Mouse (Mus musculus): Measurements from ENCODE around the gene Cyp27b1. TPM values are rescaled to one million over a fixed set of nuclear protein-coding genes. Genes with fewer than 3 reads are reported as not detected.

Cyp27b1 gene
- polyA plus RNA-seq, 1 experiment from 2014 or later: 0.09 TPM

DNA sequence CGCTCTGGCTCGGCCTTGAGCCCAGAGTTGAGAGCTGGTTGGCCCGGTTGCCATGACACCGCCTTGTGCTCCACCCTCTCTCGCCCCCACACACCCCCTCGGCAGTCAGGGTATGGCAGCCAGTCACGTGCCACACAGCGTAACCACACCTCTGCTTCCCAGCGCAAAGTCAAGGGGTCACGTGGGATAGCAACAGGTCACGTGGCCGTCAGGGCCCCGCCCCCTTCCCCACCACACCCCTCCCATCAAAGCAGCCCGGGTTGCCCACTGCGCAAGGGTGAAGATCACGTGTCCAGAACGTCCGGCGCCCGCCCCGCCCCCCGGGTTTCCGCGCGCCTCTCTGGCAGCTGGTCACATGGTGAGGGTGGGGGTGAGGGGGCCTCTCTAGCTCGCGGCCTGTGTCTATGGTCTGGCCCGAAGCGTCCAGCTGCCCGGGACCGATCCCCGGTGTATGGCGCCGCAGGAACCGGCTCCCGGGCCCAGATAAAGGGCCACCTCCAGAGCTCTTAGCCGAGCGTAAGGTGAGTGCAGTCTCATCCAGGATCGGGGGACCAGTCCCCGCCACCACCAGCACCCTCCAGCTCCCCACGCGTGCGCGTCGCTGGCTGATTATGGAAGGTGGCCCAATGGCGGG lies 15.3 kb downstream of the Cyp27b1 start, which contains the start of gene Cdk4:
Cdk4 (plus strand) TSS at position 296 of the 634 bp plus-strand sequence.
- H3K27me3 ChIP-seq (ENCODE audit: control insufficient read depth, insufficient read depth, low read length): peaks cover 6% of the 10 kb centered on the region; the same call in 1 of the 2 replicates
- peak within 1 kb of the TSS; percentile 76 for H3K4me2 ChIP-seq (ENCODE audit: low read depth)
- DNase-seq (ENCODE audit: low spot score) (peak; percentile 99), ATAC-seq (ENCODE audit: insufficient read depth, low FRiP score, low TSS enrichment) (peak; percentile 91)
- peaks cover 13% of the 10 kb centered on the region for H3K4me1 ChIP-seq (ENCODE audit: control insufficient read depth, insufficient read depth, low read length)
- peaks cover 35% of the 10 kb centered on the region for H3K36me3 ChIP-seq (ENCODE audit: control insufficient read depth, insufficient read depth, low read length)
- H3K4me3 ChIP-seq (ENCODE audit: low read depth, low read length): peak within 1 kb of the TSS; percentile 78
- under 1% methylated on average over 42 of the region's 46 CpGs for WGBS
- H3K9me3 ChIP-seq (ENCODE audit: control insufficient read depth, low read length): no peaks in the 10 kb centered on the region
- peak within 1 kb of the TSS; percentile 63 for H3K27ac ChIP-seq (ENCODE audit: low read depth, low read length)
- peak within 1 kb of the TSS; percentile 94 for H3K9ac ChIP-seq (ENCODE audit: low read length)

DNA sequence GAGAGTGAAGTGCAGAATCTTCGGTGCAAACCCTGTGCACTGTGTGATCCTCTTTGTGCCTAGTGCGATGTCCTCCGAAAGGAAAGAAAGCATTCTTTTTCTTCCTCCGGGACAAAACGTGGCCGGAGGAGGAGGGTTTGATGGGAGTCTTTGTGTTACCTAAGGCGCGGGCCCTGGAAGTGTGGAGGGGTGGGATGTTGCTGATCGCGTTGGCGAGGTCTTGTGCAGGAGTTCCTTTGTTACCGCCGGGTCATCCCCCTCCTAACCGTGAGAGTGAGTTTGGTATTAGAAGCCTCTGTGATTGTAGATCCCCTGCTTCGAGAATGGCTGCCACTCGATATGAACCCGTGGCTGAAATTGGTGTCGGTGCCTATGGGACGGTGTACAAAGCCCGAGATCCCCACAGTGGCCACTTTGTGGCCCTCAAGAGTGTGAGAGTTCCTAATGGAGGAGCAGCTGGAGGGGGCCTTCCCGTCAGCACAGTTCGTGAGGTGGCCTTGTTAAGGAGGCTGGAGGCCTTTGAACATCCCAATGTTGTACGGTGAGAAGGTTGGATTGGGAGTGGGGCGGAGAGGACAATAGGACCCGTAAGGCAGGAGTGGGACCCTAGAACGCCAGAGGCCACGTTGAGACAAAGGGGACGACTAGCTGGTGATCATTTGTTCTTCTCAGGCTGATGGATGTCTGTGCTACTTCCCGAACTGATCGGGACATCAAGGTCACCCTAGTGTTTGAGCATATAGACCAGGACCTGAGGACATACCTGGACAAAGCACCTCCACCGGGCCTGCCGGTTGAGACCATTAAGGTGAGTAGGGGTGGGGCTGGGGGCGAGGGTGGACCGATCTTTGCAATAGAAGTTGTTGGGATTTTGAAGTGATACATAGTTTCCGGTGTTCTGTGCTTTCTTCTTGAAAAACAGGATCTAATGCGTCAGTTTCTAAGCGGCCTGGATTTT lies 16.1 kb downstream of the Cyp27b1 start:
- ATAC-seq (ENCODE audit: insufficient read depth, low FRiP score, low TSS enrichment): peak; percentile 1
- Histone ChIP-seq H3K4me1 (ENCODE audit: control insufficient read depth, insufficient read depth, low read length) (peaks cover 16% of the 10 kb centered on the region), H3K36me3 (ENCODE audit: control insufficient read depth, insufficient read depth, low read length) (peaks cover 35% of the 10 kb centered on the region)

DNA sequence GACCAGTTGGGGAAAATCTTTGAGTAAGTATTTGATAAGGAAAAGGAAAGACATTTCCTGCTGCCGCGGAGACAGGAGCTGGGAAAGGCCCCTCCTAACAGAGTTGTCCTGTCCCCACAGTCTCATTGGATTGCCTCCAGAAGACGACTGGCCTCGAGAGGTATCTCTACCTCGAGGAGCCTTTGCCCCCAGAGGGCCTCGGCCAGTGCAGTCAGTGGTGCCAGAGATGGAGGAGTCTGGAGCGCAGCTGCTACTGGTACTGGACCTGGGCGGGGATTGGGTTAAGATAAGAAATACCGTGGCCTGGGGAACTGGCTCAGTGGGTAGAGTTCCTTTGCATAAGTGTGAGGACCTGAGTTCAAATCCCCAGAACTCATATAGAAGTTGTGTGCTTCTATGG lies 17.9 kb downstream of the Cyp27b1 start:
- 92% methylated on average over 9 of the region's 9 CpGs for WGBS
- no peak overlapping the region for H3K4me2 ChIP-seq (ENCODE audit: low read depth)
- H3K4me3 ChIP-seq (ENCODE audit: low read depth, low read length): no peak overlapping the region
- no peak overlapping the region for H3K27ac ChIP-seq (ENCODE audit: low read depth, low read length)
- peaks cover 35% of the 10 kb centered on the region for H3K36me3 ChIP-seq (ENCODE audit: control insufficient read depth, insufficient read depth, low read length)
- H3K9me3 ChIP-seq (ENCODE audit: control insufficient read depth, low read length): no peaks in the 10 kb centered on the region
- peaks cover 13% of the 10 kb centered on the region; the same call in 1 of the 2 replicates for H3K4me1 ChIP-seq (ENCODE audit: control insufficient read depth, insufficient read depth, low read length)
- DNase-seq (ENCODE audit: low spot score) (no peak), ATAC-seq (ENCODE audit: insufficient read depth, low FRiP score, low TSS enrichment) (no peak)
- no peak overlapping the region for H3K9ac ChIP-seq (ENCODE audit: low read length)
- H3K27me3 ChIP-seq (ENCODE audit: control insufficient read depth, insufficient read depth, low read length): no peaks in the 10 kb centered on the region

More for the DNA sequence above, 16.1 kb downstream of the Cyp27b1 start:
- Histone ChIP-seq H3K27me3 (ENCODE audit: control insufficient read depth, insufficient read depth, low read length) (peaks cover 6% of the 10 kb centered on the region; the same call in 1 of the 2 replicates), H3K9me3 (ENCODE audit: control insufficient read depth, low read length) (no peaks in the 10 kb centered on the region), H3K4me2 (ENCODE audit: low read depth) (peak overlapping the region; percentile 76), H3K9ac (ENCODE audit: low read length) (peak overlapping the region; percentile 94), H3K27ac (ENCODE audit: low read depth, low read length) (peak overlapping the region; percentile 63), H3K4me3 (ENCODE audit: low read depth, low read length) (peak overlapping the region; percentile 78)
- WGBS: 15% methylated on average over 37 of the region's 37 CpGs
- DNase-seq (ENCODE audit: low spot score): peak; percentile 49

DNA sequence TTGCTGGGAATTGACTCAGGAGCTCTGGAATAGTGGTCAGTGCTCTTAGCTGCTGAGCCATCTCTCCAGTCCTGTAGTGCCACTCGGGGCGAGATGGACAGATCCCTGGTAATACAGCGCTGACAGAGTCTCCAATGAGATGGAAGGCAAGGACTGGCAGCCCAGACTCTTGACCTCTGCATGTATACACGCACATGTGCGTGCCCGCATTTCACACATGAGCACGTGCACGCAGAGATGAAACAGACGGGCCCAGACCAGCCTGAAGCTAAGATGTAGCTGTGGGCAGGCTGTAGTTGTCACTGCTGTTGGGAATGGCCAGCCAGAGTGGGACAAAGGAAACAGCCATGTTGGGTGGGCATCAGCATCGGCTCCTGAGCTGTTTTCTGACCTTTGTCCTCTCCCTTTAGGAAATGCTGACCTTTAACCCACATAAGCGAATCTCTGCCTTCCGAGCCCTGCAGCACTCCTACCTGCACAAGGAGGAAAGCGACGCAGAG lies 18.5 kb downstream of the Cyp27b1 start:
- no peak for ATAC-seq (ENCODE audit: insufficient read depth, low FRiP score, low TSS enrichment)
- Histone ChIP-seq H3K27me3 (ENCODE audit: control insufficient read depth, insufficient read depth, low read length) (no peaks in the 10 kb centered on the region), H3K4me3 (ENCODE audit: low read depth, low read length) (no peak overlapping the region), H3K27ac (ENCODE audit: low read depth, low read length) (no peak overlapping the region), H3K9ac (ENCODE audit: low read length) (no peak overlapping the region), H3K36me3 (ENCODE audit: control insufficient read depth, insufficient read depth, low read length) (peaks cover 35% of the 10 kb centered on the region), H3K4me1 (ENCODE audit: control insufficient read depth, insufficient read depth, low read length) (peaks cover 18% of the 10 kb centered on the region; the same call in 1 of the 2 replicates), H3K4me2 (ENCODE audit: low read depth) (no peak overlapping the region), H3K9me3 (ENCODE audit: control insufficient read depth, low read length) (no peaks in the 10 kb centered on the region)
- DNase-seq (ENCODE audit: low spot score): no peak
- 93% methylated on average over 14 of the region's 14 CpGs for WGBS

DNA sequence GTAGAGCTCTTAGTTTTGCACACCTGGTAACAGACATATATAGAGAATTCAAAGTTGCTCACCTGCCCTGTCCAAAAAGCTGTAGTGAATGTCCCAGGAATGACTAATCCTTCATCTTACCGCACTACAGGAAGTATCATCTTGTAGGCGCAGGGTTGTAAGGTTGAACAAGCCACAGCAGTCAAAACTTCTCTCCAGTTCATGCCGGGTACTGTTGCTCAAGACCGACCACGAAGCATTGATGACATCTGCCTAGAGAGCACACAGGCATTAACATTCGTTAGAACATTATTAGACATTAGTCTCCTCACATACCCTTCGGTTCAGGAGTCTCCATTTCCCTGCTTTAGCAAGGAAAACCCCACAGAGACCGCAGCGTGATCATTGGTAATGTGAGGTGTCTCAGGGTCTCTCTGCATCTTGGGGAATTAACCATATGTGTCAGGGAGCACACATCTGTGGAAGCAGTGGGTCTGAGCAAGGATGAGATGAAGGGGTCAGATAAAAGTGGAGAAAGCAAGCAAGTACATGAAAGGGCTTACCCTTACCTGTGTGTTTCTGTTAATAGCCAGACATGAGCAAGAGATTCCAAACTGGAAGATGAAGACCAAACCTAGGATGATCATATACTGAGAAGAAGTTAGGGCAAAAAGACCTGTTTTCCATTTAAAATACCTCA lies 20.4 kb downstream of the Cyp27b1 start:
- Histone ChIP-seq H3K9me3 (ENCODE audit: control insufficient read depth, low read length) (no peaks in the 10 kb centered on the region), H3K27me3 (ENCODE audit: control insufficient read depth, insufficient read depth, low read length) (no peaks in the 10 kb centered on the region), H3K9ac (ENCODE audit: low read length) (peak overlapping the region; percentile 77; the same call in 1 of the 2 replicates), H3K27ac (ENCODE audit: low read depth, low read length) (peak overlapping the region; percentile 63; the same call in 1 of the 2 replicates), H3K4me3 (ENCODE audit: low read depth, low read length) (peak overlapping the region; percentile 63), H3K36me3 (ENCODE audit: control insufficient read depth, insufficient read depth, low read length) (peaks cover 35% of the 10 kb centered on the region), H3K4me2 (ENCODE audit: low read depth) (peak overlapping the region; percentile 88), H3K4me1 (ENCODE audit: control insufficient read depth, insufficient read depth, low read length) (peaks cover 16% of the 10 kb centered on the region; the same call in 1 of the 2 replicates)
- DNase-seq (ENCODE audit: low spot score) (no peak), ATAC-seq (ENCODE audit: insufficient read depth, low FRiP score, low TSS enrichment) (no peak)
- 87% methylated on average over 9 of the region's 9 CpGs for WGBS

DNA sequence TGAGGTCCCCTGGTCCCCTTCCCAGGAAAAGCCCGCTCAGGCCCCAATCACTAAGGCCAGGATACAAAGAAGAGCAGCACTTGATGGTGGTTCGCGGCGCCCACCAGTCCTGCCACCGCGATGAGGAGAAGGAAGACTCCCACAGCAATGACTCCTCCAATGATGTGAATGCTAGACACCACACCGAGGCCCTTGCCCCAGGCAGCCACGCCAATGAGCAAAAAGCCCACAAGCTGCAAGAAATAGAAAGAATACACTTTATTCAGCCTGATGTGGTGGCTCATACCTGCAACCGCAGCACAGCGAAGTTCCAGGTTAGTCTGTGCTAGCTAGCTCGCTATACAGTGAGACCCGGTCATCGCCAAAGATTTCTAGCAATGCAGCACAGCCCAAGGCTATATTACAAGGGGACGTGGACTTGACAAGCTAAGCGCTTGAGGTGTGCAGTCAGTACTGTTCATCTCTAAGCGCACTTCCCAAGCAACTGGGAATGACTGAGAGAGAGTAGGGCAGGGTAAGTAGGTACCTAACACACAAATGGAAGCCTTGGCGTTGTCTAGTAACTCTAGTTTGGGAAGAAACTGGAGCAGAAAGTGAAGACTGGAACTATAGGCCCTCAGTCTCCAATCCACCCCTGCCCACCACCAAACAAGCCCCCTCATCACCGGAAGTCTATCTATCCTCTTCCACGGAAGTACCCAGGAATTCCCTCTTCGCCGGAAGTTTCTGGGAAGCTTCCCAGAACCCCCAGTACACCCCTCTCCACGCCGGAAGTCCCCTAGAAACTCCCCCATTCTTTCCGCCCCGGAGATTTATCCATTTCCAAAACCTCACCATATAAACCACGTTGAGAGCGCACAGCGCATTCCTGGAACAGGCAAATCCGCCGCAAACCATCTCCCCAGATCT lies 21.5 kb downstream of the Cyp27b1 start:
- H3K9me3 ChIP-seq (ENCODE audit: control insufficient read depth, low read length): no peaks in the 10 kb centered on the region
- peak overlapping the region; percentile 77 for H3K9ac ChIP-seq (ENCODE audit: low read length)
- 9% methylated on average over 30 of the region's 30 CpGs for WGBS
- peak overlapping the region; percentile 63 for H3K4me3 ChIP-seq (ENCODE audit: low read depth, low read length)
- peaks cover 16% of the 10 kb centered on the region; the same call in 1 of the 2 replicates for H3K4me1 ChIP-seq (ENCODE audit: control insufficient read depth, insufficient read depth, low read length)
- H3K27ac ChIP-seq (ENCODE audit: low read depth, low read length): peak overlapping the region; percentile 63
- H3K4me2 ChIP-seq (ENCODE audit: low read depth): peak overlapping the region; percentile 88
- ATAC-seq (ENCODE audit: insufficient read depth, low FRiP score, low TSS enrichment) (peak; percentile 70), DNase-seq (ENCODE audit: low spot score) (peak; percentile 29)
- H3K27me3 ChIP-seq (ENCODE audit: control insufficient read depth, insufficient read depth, low read length): no peaks in the 10 kb centered on the region
- H3K36me3 ChIP-seq (ENCODE audit: control insufficient read depth, insufficient read depth, low read length): peaks cover 35% of the 10 kb centered on the region

DNA sequence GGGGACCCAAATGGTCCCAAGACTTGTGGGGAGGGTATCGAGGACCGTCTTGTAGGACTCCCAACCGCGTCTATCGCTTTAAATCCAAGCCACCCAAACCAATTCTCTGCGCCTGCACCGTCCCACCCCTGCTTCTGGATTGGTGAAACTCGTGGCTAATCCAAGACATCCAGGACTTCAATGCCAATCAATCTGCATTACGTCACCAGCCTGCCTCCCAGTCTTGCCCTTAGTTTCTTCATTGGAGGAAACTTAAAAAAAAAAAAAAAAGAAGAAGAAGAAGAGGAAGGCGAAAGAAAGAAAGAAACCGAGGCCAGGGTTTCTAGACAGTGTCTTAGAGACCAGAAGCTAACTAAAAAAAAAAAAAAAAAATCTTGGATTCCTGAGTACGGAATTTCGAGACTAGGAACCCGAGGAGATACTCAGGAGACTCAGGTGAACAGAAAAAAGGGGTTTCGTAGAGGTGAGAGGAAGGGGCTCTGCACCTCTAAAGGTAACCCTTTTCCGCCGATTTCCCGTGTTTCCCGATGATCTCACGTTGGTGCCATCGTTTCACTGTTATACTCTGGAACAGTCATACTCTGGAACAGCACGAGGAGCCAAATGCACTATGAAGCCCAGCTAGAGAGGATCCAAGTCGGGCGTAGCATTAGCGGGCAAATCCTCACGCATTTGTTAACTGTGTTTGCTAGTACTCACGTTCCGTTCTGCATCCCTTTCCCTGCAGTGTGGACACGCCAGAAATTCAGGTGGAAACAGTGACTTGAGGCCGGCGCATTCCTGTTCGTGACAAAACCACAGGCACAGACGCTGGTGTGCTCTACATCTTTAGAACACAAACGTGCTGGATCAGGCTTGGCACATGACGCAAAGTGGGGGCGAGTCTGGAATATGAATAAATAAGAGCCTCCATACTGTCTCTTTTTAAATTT lies 22.4 kb downstream of the Cyp27b1 start, which contains the start of gene Tspan31:
Tspan31 (minus strand) TSS at position 75 of the 932 bp plus-strand sequence.
- DNase-seq (ENCODE audit: low spot score): peak; percentile 91
- peaks cover 28% of the 10 kb centered on the region for H3K36me3 ChIP-seq (ENCODE audit: control insufficient read depth, insufficient read depth, low read length)
- peaks cover 16% of the 10 kb centered on the region; the same call in 1 of the 2 replicates for H3K4me1 ChIP-seq (ENCODE audit: control insufficient read depth, insufficient read depth, low read length)
- H3K27ac ChIP-seq (ENCODE audit: low read depth, low read length): peak within 1 kb of the TSS; percentile 63
- 2% methylated on average over 36 of the region's 36 CpGs for WGBS
- peak within 1 kb of the TSS; percentile 77 for H3K9ac ChIP-seq (ENCODE audit: low read length)
- no peaks in the 10 kb centered on the region for H3K27me3 ChIP-seq (ENCODE audit: control insufficient read depth, insufficient read depth, low read length)
- peak within 1 kb of the TSS; percentile 88 for H3K4me2 ChIP-seq (ENCODE audit: low read depth)
- H3K4me3 ChIP-seq (ENCODE audit: low read depth, low read length): peak within 1 kb of the TSS; percentile 63
- no peaks in the 10 kb centered on the region for H3K9me3 ChIP-seq (ENCODE audit: control insufficient read depth, low read length)
- peak; percentile 86 for ATAC-seq (ENCODE audit: insufficient read depth, low FRiP score, low TSS enrichment)
